Mouse (Mus musculus): ENCODE data around the gene Gpr87. TPM values are rescaled to one million over a fixed set of nuclear protein-coding genes. Genes with fewer than 3 reads are reported as not detected.
"Not testable (repeated sequence)": the region's sequence is repeated elsewhere in the genome, so short reads cannot be mapped to it uniquely, and the experiment has no call there.

Gene Gpr87
- polyA plus RNA-seq, 1 experiment: not detected

- no peaks in the 10 kb centered on the region for H3K9me3 ChIP-seq (ENCODE audit: control insufficient read depth, low read length)
- no peaks in the 10 kb centered on the region for H3K27me3 ChIP-seq (ENCODE audit: control insufficient read depth)
- TF ChIP-seq TAL1 (IDR thresholded peaks at IDR 0.05; ENCODE audit: low read length) (no peak), GATA1 (IDR thresholded peaks at IDR 0.05; ENCODE audit: low read length) (no peak)
- no peak overlapping the region for H3K4me3 ChIP-seq (replicated peaks)
- no peaks in the 10 kb centered on the region for H3K36me3 ChIP-seq (ENCODE audit: control insufficient read depth)
- no peaks in the 10 kb centered on the region for H3K4me1 ChIP-seq (ENCODE audit: control insufficient read depth)
Observed at GRCm38 (mm10) chr3:59154888-59155287, 40.0 kb downstream of the Gpr87 start.

GRCm38 (mm10) chr3:59153424-59153823 lies 41.5 kb downstream of the Gpr87 start, which contains the start of gene P2ry14:
TSS of gene P2ry14 (minus strand) at chr3:59153618.
- Histone ChIP-seq H3K4me3 (replicated peaks) (no peak within 1 kb of the TSS), H3K4me1 (ENCODE audit: control insufficient read depth) (no peaks in the 10 kb centered on the region), H3K36me3 (ENCODE audit: control insufficient read depth) (no peaks in the 10 kb centered on the region), H3K9me3 (ENCODE audit: control insufficient read depth, low read length) (no peaks in the 10 kb centered on the region), H3K27me3 (ENCODE audit: control insufficient read depth) (no peaks in the 10 kb centered on the region)
- no peak for TF ChIP-seq GATA1 (IDR thresholded peaks at IDR 0.05; ENCODE audit: low read length)
- TF ChIP-seq TAL1 (IDR thresholded peaks at IDR 0.05; ENCODE audit: low read length): no peak

- no peaks in the 10 kb centered on the region for H3K4me1 ChIP-seq (ENCODE audit: control insufficient read depth)
- no peaks in the 10 kb centered on the region for H3K36me3 ChIP-seq (ENCODE audit: control insufficient read depth)
- no peak for TF ChIP-seq GATA1 (IDR thresholded peaks at IDR 0.05; ENCODE audit: low read length)
- no peak for TF ChIP-seq TAL1 (IDR thresholded peaks at IDR 0.05; ENCODE audit: low read length)
- H3K4me3 ChIP-seq (replicated peaks): no peak overlapping the region
- no peaks in the 10 kb centered on the region for H3K27me3 ChIP-seq (ENCODE audit: control insufficient read depth)
- H3K9me3 ChIP-seq (ENCODE audit: control insufficient read depth, low read length): no peaks in the 10 kb centered on the region
Observed at GRCm38 (mm10) chr3:59150624-59151023, 44.3 kb downstream of the Gpr87 start.

GRCm38 (mm10) chr3:59149646-59150045 lies 45.3 kb downstream of the Gpr87 start:
- TF ChIP-seq TAL1 (IDR thresholded peaks at IDR 0.05; ENCODE audit: low read length) (no peak), GATA1 (IDR thresholded peaks at IDR 0.05; ENCODE audit: low read length) (no peak)
- Histone ChIP-seq H3K27me3 (ENCODE audit: control insufficient read depth) (no peaks in the 10 kb centered on the region), H3K9me3 (ENCODE audit: control insufficient read depth, low read length) (no peaks in the 10 kb centered on the region)

GRCm38 (mm10) chr3:59145194-59145593 lies 49.7 kb downstream of the Gpr87 start:
- Histone ChIP-seq H3K4me3 (replicated peaks) (no peak overlapping the region), H3K4me1 (ENCODE audit: control insufficient read depth) (no peaks in the 10 kb centered on the region), H3K36me3 (ENCODE audit: control insufficient read depth) (no peaks in the 10 kb centered on the region), H3K27me3 (ENCODE audit: control insufficient read depth) (no peaks in the 10 kb centered on the region), H3K9me3 (ENCODE audit: control insufficient read depth, low read length) (no peaks in the 10 kb centered on the region)
- TF ChIP-seq TAL1 (IDR thresholded peaks at IDR 0.05; ENCODE audit: low read length): no peak
- TF ChIP-seq GATA1 (IDR thresholded peaks at IDR 0.05; ENCODE audit: low read length): no peak

More at GRCm38 (mm10) chr3:59149646-59150045, 45.3 kb downstream of the Gpr87 start:
- no peak overlapping the region for H3K4me3 ChIP-seq (replicated peaks)
- no peaks in the 10 kb centered on the region for H3K4me1 ChIP-seq (ENCODE audit: control insufficient read depth)
- no peaks in the 10 kb centered on the region for H3K36me3 ChIP-seq (ENCODE audit: control insufficient read depth)

- Histone ChIP-seq H3K4me3 (replicated peaks) (no peak overlapping the region), H3K36me3 (ENCODE audit: control insufficient read depth) (no peaks in the 10 kb centered on the region), H3K4me1 (ENCODE audit: control insufficient read depth) (no peaks in the 10 kb centered on the region), H3K9me3 (ENCODE audit: control insufficient read depth, low read length) (no peaks in the 10 kb centered on the region), H3K27me3 (ENCODE audit: control insufficient read depth) (no peaks in the 10 kb centered on the region)
- TF ChIP-seq GATA1 (IDR thresholded peaks at IDR 0.05; ENCODE audit: low read length) (no peak), TAL1 (IDR thresholded peaks at IDR 0.05; ENCODE audit: low read length) (no peak)
Observed at GRCm38 (mm10) chr3:59141507-59142305, 53.2 kb downstream of the Gpr87 start.

- not testable (repeated sequence) for H3K27me3 ChIP-seq (ENCODE audit: control insufficient read depth); H3K4me3 ChIP-seq (replicated peaks); H3K4me1 ChIP-seq (ENCODE audit: control insufficient read depth); H3K9me3 ChIP-seq (ENCODE audit: control insufficient read depth, low read length); H3K36me3 ChIP-seq (ENCODE audit: control insufficient read depth)
Observed at GRCm38 (mm10) chr3:59140941-59141340, 54.0 kb downstream of the Gpr87 start.

- Histone ChIP-seq H3K27me3 (ENCODE audit: control insufficient read depth) (no peaks in the 10 kb centered on the region), H3K9me3 (ENCODE audit: control insufficient read depth, low read length) (no peaks in the 10 kb centered on the region), H3K4me3 (replicated peaks) (no peak overlapping the region), H3K4me1 (ENCODE audit: control insufficient read depth) (no peaks in the 10 kb centered on the region), H3K36me3 (ENCODE audit: control insufficient read depth) (no peaks in the 10 kb centered on the region)
- TF ChIP-seq TAL1 (IDR thresholded peaks at IDR 0.05; ENCODE audit: low read length): no peak
- no peak for TF ChIP-seq GATA1 (IDR thresholded peaks at IDR 0.05; ENCODE audit: low read length)
Observed at GRCm38 (mm10) chr3:59140115-59140514, 54.8 kb downstream of the Gpr87 start.

- no peaks in the 10 kb centered on the region for H3K4me1 ChIP-seq (ENCODE audit: control insufficient read depth)
- no peaks in the 10 kb centered on the region for H3K27me3 ChIP-seq (ENCODE audit: control insufficient read depth)
- H3K36me3 ChIP-seq (ENCODE audit: control insufficient read depth): no peaks in the 10 kb centered on the region
- H3K4me3 ChIP-seq (replicated peaks): no peak overlapping the region
- TF ChIP-seq GATA1 (IDR thresholded peaks at IDR 0.05; ENCODE audit: low read length): no peak
- no peak for TF ChIP-seq TAL1 (IDR thresholded peaks at IDR 0.05; ENCODE audit: low read length)
- H3K9me3 ChIP-seq (ENCODE audit: control insufficient read depth, low read length): no peaks in the 10 kb centered on the region
Observed at GRCm38 (mm10) chr3:59139651-59140051, 55.3 kb downstream of the Gpr87 start.

Data from erythroblast, embryonic 14.5 days (primary cell).